Mouse (Mus musculus) R1 (cell line): Measurements from ENCODE around the gene Crat.

Source experiments
- DNase-seq: peaks from one replicate; pipeline ENCODE4 v3.0.0-alpha.2; 2018; ENCODE audit warnings: low read depth, low spot score

Gene Crat

GRCm38 (mm10) chr2:30403870-30404269, 11.7 kb downstream of the Crat start:
- DNase-seq = no peak

- no peak for DNase-seq
Observed at GRCm38 (mm10) chr2:30402843-30403242, 12.8 kb downstream of the Crat start.

GRCm38 (mm10) chr2:30402351-30402826, 13.2 kb downstream of the Crat start:
- DNase-seq = no peak

- DNase-seq = no peak
Observed at GRCm38 (mm10) chr2:30401581-30401980, 14.0 kb downstream of the Crat start.

GRCm38 (mm10) chr2:30399191-30400171, 16.1 kb downstream of the Crat start:
- peak; percentile 78 for DNase-seq

DNA sequence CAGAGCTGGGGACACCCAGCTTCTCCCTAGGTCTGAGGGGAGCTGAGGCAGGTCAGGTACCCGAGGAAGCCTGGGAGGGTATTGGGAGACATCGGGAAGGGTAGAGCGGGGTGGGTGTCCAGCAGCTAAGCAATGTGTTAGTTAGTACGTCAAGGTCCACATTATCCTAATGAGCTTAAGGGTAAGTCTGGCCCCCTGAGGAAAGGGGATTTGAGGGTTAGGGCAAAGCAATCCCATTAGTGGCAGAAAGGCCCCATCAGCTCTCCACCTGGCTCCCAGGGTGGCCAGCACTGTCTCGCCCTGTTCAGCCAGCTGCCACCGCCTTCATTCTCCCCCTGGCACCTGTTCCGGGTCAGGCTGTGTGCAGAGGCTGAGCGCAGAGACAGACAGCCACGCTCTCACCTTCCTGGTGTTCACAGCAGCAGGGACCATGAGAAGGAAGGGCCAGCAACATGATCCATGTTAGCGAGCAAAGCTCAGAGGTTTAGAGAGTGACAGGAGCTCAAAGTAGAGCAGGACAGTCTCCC, 17.6 kb downstream of the Crat start:
- DNase-seq = no peak

DNA sequence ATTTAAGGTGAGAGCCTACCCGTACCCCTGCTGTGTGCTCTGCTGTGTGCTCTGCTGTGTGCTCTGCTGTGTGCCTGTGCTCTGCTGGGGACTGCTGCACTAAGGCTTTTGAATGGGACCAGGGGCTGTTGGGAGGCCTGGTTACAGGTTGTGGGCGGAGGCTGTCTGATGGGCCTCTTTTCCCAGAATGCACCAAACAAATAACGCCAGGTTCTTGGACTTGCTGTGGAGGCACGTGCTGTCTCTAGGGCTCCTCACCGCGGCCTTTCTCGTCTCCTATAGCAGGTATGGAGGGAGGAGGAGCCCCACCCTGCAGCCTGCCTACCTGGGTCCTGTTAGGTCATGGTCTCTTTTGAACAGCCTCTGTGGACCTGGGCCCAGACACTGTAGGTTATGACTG, 19.4 kb downstream of the Crat start:
- DNase-seq = peak; percentile 59

- no peak for DNase-seq
Observed at GRCm38 (mm10) chr2:30395757-30396156, 19.9 kb downstream of the Crat start.

GRCm38 (mm10) chr2:30393370-30393656, 22.3 kb downstream of the Crat start:
- no peak for DNase-seq

DNA sequence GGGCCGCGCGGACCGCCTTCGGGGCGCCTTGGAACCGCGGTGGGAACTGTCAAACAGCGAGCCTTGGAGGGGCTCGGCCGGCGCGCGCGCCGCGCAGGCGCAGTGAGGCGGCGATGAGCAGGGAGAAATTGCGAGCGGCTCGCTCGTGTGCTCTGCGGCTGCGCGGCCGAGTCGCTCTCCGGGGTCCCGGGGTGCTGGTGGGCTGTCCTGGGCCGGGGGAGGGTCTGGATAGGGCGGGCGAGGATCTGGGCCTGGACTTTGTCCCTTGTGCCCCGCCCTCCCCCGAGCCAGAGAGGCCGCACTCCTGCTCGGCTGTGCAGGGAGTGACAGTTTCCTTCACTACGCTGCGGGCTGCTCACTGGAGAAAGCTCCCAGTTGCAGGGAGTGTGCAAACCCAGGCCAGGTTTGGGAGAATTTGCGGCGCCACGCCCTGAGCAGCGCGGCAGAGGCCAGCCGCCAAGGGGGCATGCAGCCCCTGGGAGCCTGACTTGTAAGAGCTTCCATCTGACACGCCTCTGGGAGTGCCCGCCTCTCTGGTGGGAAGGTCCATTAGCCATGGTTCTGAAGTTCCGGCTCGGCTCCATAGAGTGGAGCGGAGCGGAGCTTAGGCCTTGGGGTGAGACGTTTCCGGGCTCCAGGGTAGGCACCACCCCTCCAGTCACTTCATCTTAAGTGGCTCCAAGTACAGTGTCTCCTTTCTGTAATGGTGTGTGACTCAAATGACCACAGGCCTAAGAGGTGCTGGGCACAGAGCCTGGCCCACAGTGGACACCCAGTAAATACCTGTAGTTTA, 22.8 kb downstream of the Crat start:
- DNase-seq = peak; percentile 90

DNA sequence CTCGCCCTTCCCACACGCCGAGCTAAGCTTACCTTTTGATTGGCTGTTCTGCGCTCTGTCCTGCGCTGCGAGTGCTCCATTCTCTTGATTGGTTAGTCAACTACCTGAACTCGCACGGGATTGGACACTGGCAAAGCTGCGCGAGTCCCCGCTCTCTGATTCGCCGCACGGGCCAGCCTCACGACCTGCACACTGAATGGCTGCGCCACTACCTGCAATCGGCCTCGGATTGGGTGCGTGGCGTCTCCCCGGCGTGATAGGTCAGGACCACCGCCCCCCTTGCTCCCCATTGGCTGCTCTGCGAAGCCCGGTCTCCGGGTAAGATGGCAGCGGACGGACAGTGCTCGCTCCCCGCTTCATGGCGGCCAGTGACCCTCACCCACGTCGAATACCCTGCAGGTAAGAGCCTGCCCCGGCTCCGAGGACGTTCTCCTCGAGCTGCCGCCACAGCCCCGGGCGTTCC, 23.5 kb downstream of the Crat start, which contains the start of gene Dolpp1:
Gene Dolpp1 (plus strand): TSS at position 141 of the 463 bp plus-strand sequence.
- peak; percentile 100 for DNase-seq

DNA sequence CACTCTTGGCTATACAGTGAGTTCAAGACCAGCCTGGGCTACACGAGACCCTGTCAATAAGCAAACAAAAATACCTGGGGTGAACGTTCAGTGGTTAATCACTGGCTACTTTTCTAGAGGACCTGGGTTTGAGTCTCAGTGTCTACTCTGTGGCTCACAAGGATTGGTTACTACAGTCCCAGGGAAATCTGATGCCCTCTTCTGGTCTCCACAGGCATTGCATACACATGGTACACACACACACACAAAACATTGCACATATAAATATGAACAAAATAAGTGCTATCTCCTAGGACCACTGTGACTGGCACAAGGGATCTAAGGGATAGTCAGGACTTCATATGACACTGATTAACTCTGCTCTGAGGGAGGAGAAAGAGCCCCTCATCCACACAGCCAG, 26.6 kb downstream of the Crat start:
- peak; percentile 57 for DNase-seq

GRCm38 (mm10) chr2:30386913-30387312, 28.7 kb downstream of the Crat start:
- DNase-seq = no peak

DNA sequence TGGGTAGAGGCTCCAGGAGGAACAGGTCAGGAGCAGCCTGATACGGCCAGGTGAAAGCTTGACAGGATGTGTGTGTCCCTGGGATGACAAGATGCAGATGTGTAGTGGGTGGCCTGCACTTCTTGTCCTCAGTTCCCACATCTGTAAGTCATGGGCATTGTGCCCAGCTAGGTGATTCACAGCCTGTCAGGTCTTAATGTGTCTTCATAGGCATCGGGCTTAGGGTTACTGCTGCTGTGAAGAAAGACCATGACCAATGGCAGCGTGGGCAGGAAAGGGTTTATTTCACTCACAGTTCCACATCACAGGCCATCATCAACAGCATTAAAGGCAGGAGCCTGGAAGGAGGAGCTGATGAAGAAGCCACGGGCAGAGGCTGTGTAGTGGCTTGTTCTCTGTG, 30.0 kb downstream of the Crat start:
- DNase-seq = no peak

DNA sequence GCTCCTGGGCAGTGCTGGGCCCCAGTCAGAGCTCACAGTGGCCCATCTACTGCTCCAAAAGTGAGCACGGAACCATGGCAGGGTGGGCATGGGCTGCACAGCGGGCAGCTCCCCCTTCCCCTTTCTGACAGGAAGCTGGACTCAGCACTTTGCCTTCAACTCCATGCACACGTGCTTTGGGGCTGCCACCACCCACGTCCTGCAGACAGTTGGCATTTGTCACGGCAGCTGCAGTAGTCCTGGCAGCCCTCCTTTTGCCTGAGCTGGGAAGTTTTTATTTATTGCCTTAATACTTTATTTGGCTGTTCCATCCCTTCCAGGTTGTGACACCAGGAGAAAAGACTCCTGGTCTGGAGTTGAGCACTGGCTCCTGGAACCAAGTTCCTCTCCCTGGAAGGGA, 30.8 kb downstream of the Crat start:
- no peak for DNase-seq

DNA sequence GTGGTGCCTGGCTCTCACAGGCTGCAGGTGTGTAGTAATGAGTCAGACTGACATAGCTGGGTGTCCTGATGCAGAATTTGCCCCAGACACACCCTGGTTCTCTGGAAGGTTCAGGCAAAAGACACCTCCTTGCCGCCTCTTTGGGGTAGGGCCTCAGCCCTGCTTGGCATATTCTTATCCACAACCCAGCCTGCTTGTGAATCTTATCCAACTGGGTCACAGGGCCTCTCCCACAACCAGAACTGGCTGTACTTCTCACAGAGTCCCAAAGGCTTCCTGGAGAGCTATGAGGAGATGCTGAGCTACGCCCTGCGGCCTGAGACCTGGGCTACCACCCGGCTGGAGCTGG, 34.3 kb downstream of the Crat start:
- DNase-seq = no peak

DNA sequence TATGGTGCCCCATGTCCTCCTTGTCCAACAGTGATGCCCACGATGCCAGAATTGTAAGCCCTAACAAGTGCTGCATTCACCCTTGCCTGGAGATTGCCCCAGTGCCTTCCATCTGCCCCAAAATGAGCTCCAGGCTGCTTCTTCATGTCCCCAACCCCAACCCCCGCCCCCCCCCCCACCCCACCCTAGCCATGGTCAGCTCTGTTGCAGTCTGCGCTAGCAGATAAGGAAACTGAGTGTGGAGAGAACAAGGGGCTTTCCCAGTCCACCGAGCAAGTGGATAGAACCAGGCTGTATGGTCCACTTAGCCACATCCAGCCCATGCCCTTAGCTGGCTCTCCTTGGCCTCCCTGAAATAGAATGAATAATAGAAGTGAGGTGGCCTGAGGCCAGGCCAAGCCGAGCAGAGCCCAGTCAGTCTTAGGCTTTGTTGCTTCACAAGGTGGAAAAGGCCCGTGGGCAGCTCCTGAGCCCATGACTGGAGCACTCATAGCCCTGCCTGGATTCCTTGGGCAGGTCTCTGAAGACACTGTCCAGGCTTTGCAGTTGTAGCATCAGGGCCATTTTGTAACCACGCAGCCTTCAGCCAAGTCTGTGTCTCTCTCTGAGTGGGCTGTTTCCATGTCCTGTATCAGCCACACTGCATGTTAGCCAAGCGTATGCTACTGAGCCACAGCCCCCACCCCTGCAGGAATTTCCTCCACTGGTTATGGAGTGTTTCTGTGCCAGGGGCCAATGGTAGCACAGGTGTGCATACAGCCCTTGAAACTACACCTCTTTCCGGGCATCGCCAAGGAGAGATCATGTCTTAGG, 34.8 kb downstream of the Crat start:
- no peak for DNase-seq

- DNase-seq = no peak
Observed at GRCm38 (mm10) chr2:30379307-30379706, 36.3 kb downstream of the Crat start.

- no peak for DNase-seq
Observed at GRCm38 (mm10) chr2:30377721-30378120, 37.9 kb downstream of the Crat start.

- DNase-seq = no peak
Observed at GRCm38 (mm10) chr2:30375893-30376292, 39.7 kb downstream of the Crat start.

DNA sequence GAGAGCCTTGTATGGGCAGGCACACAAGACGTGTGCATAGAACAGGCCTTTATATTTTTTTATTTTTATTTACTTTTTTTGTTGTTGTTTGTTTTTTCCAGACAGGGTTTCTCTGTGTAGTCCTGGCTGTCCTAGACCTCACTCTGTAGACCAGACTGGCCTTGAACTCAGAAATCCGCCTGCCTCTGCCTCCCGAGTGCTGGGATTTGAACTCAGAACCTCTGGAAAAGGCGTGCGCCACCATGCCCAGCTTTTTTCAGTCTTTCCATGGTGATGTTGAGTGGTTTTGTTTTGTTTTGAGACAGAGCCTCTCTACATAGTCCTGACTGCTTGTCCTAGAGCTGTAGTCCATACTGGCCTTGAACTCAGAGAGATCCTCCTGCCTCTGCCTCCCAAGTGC, 42.9 kb downstream of the Crat start:
- DNase-seq = no peak
